Mouse (Mus musculus) heart, embryonic 13.5 days (tissue): Measurements from ENCODE around the gene Ascl2. TPM values are rescaled to one million over a fixed set of nuclear protein-coding genes. Genes with fewer than 3 reads are reported as not detected.

Source experiments
- ATAC-seq: fragments of 200-750 bp; cut with Nextera tagmentation; 2 replicates; pipeline ENCODE4 v1.8.0; 2017; ENCODE audit warnings: moderate TSS enrichment; ENCODE audit not compliant: insufficient number of reproducible peaks, low FRiP score, low TSS enrichment; ENCODE audit errors: extremely low read depth
- H3K27ac ChIP-seq: fragments of 300-500 bp; sonication (generic); replicated peaks from 2 replicates; pipeline ENCODE4 v1.5.1; 2015; ENCODE audit warnings: moderate library complexity, mild to moderate bottlenecking, inconsistent platforms
- H3K27me3 ChIP-seq: fragments of 300-500 bp; sonication (generic); replicated peaks from 2 replicates; pipeline ENCODE4 v1.6.1; 2015; ENCODE audit warnings: mild to moderate bottlenecking, inconsistent platforms
- H3K36me3 ChIP-seq: fragments of 300-500 bp; sonication (generic); 2 replicates; pipeline ENCODE4 v1.6.1; 2015; ENCODE audit warnings: mild to moderate bottlenecking, inconsistent platforms
- H3K4me1 ChIP-seq: fragments of 300-500 bp; sonication (generic); 2 replicates; pipeline ENCODE4 v1.6.1; 2015; ENCODE audit warnings: inconsistent platforms
- H3K4me2 ChIP-seq: fragments of 300-500 bp; sonication (generic); 2 replicates; pipeline ENCODE4 v1.6.1; 2015; ENCODE audit warnings: inconsistent platforms, mild to moderate bottlenecking, moderate library complexity
- H3K4me3 ChIP-seq: fragments of 300-500 bp; sonication (generic); 2 replicates; pipeline ENCODE4 v1.5.1; 2015; ENCODE audit warnings: moderate library complexity, mild to moderate bottlenecking, inconsistent platforms
- H3K9ac ChIP-seq: fragments of 300-500 bp; sonication (generic); 2 replicates; pipeline ENCODE4 v1.6.1; 2015; ENCODE audit warnings: inconsistent platforms, mild to moderate bottlenecking, moderate library complexity
- H3K9me3 ChIP-seq: fragments of 300-500 bp; sonication (generic); 2 replicates; pipeline ENCODE4 v1.6.1; 2016; ENCODE audit warnings: inconsistent platforms
- WGBS: fragments of 180-500 bp; shearing (Covaris S2); methylation state at CpG from one replicate; pipeline ENCODE4 v1.1.7; 2015; ENCODE audit warnings: mixed read lengths; 5-methylcytosine and 5-hydroxymethylcytosine counted together
- polyA plus RNA-seq: library from polyadenylated mRNA; unstranded; fragments of >200 nt; fragmentation: Nextera tagmentation; extraction: Ambion mirVana; gene quantifications from 2 replicates; pipeline ENCODE4 v1.2.1, GENCODE M21; 2015

Gene Ascl2
- polyA plus RNA-seq, 1 experiment from 2014 or later = 0.52 TPM

- ATAC-seq = no peak
- no peak overlapping the region for H3K9ac ChIP-seq
- H3K4me3 ChIP-seq = no peak overlapping the region
- H3K36me3 ChIP-seq = no peaks in the 10 kb centered on the region
- H3K4me1 ChIP-seq = peaks cover 24% of the 10 kb centered on the region
- no peaks in the 10 kb centered on the region for H3K9me3 ChIP-seq
- H3K27ac ChIP-seq = no peak overlapping the region
- 66% methylated on average over 2 of the region's 2 CpGs for WGBS
- H3K27me3 ChIP-seq = no peaks in the 10 kb centered on the region
- H3K4me2 ChIP-seq = no peak overlapping the region
Measured at GRCm38 (mm10) chr7:142996998-142997397, 27.9 kb upstream of the Ascl2 start.

- no peak overlapping the region for H3K9ac ChIP-seq
- no peaks in the 10 kb centered on the region for H3K9me3 ChIP-seq
- no peaks in the 10 kb centered on the region; the same call in 1 of the 2 replicates for H3K27me3 ChIP-seq
- no peaks in the 10 kb centered on the region for H3K36me3 ChIP-seq
- H3K4me3 ChIP-seq = no peak overlapping the region
- no peak overlapping the region for H3K4me2 ChIP-seq
- peaks cover 20% of the 10 kb centered on the region for H3K4me1 ChIP-seq
- no peak for ATAC-seq
- 54% methylated on average over 3 of the region's 3 CpGs for WGBS
- H3K27ac ChIP-seq = no peak overlapping the region
Measured at GRCm38 (mm10) chr7:142995630-142996338, 26.7 kb upstream of the Ascl2 start.

- H3K4me2 ChIP-seq = no peak overlapping the region
- H3K27ac ChIP-seq = no peak overlapping the region
- H3K36me3 ChIP-seq = no peaks in the 10 kb centered on the region
- H3K4me1 ChIP-seq = peaks cover 24% of the 10 kb centered on the region
- no peaks in the 10 kb centered on the region for H3K9me3 ChIP-seq
- no peak for ATAC-seq
- H3K27me3 ChIP-seq = no peaks in the 10 kb centered on the region; the same call in 1 of the 2 replicates
- no peak overlapping the region for H3K4me3 ChIP-seq
- no peak overlapping the region for H3K9ac ChIP-seq
Measured at GRCm38 (mm10) chr7:142995004-142995403, 25.9 kb upstream of the Ascl2 start.

GRCm38 (mm10) chr7:142987718-142988117 is 18.7 kb upstream of the Ascl2 start:
- Histone ChIP-seq H3K4me1 (peaks cover 12% of the 10 kb centered on the region), H3K4me3 (no peak overlapping the region), H3K9me3 (no peaks in the 10 kb centered on the region), H3K4me2 (no peak overlapping the region), H3K27me3 (peaks cover 27% of the 10 kb centered on the region), H3K36me3 (no peaks in the 10 kb centered on the region), H3K27ac (no peak overlapping the region), H3K9ac (no peak overlapping the region)
- 54% methylated on average over 3 of the region's 3 CpGs for WGBS
- ATAC-seq = no peak

- WGBS = 85% methylated on average over 4 of the region's 4 CpGs
- no peak overlapping the region for H3K27ac ChIP-seq
- no peak overlapping the region for H3K9ac ChIP-seq
- H3K9me3 ChIP-seq = no peaks in the 10 kb centered on the region
- H3K4me3 ChIP-seq = no peak overlapping the region
- ATAC-seq = no peak
- H3K4me1 ChIP-seq = peaks cover 10% of the 10 kb centered on the region
- H3K4me2 ChIP-seq = no peak overlapping the region
- no peaks in the 10 kb centered on the region for H3K36me3 ChIP-seq
- H3K27me3 ChIP-seq = peaks cover 27% of the 10 kb centered on the region
Measured at GRCm38 (mm10) chr7:142985146-142985545, 16.1 kb upstream of the Ascl2 start.

GRCm38 (mm10) chr7:142981908-142982307 is 12.8 kb upstream of the Ascl2 start:
- Histone ChIP-seq H3K27me3 (peaks cover 33% of the 10 kb centered on the region), H3K36me3 (no peaks in the 10 kb centered on the region), H3K4me1 (no peaks in the 10 kb centered on the region), H3K9me3 (no peaks in the 10 kb centered on the region), H3K9ac (no peak overlapping the region), H3K4me2 (no peak overlapping the region), H3K27ac (no peak overlapping the region), H3K4me3 (no peak overlapping the region)
- ATAC-seq = no peak
- WGBS = 68% methylated on average over 4 of the region's 4 CpGs

- peaks cover 95% of the 10 kb centered on the region for H3K27me3 ChIP-seq
- no peak overlapping the region for H3K27ac ChIP-seq
- no peak; the same call in 1 of the 2 replicates for ATAC-seq
- H3K4me3 ChIP-seq = peak overlapping the region; percentile 56
- H3K9ac ChIP-seq = peak overlapping the region; percentile 70
- H3K9me3 ChIP-seq = no peaks in the 10 kb centered on the region
- no peaks in the 10 kb centered on the region for H3K36me3 ChIP-seq
- H3K4me2 ChIP-seq = peak overlapping the region; percentile 91
- 1% methylated on average over 89 of the region's 90 CpGs for WGBS
- H3K4me1 ChIP-seq = peaks cover 25% of the 10 kb centered on the region
Measured at GRCm38 (mm10) chr7:142967884-142968808, 918 bp downstream of the Ascl2 start.

GRCm38 (mm10) chr7:142967414-142967883 is 1.6 kb downstream of the Ascl2 start:
- Histone ChIP-seq H3K27ac (no peak overlapping the region), H3K36me3 (no peaks in the 10 kb centered on the region), H3K4me1 (peaks cover 25% of the 10 kb centered on the region), H3K27me3 (peaks cover 100% of the 10 kb centered on the region), H3K9me3 (no peaks in the 10 kb centered on the region), H3K4me2 (peak overlapping the region; percentile 91), H3K4me3 (peak overlapping the region; percentile 56), H3K9ac (peak overlapping the region; percentile 70)
- WGBS = under 1% methylated on average over 36 of the region's 36 CpGs
- ATAC-seq = no peak

GRCm38 (mm10) chr7:142959752-142960151 is 9.3 kb downstream of the Ascl2 start:
- no peak overlapping the region for H3K4me2 ChIP-seq
- no peak overlapping the region for H3K4me3 ChIP-seq
- no peaks in the 10 kb centered on the region for H3K36me3 ChIP-seq
- WGBS = 66% methylated on average over 4 of the region's 4 CpGs
- peaks cover 76% of the 10 kb centered on the region for H3K27me3 ChIP-seq
- no peak overlapping the region for H3K27ac ChIP-seq
- H3K4me1 ChIP-seq = no peaks in the 10 kb centered on the region
- no peak overlapping the region for H3K9ac ChIP-seq
- no peaks in the 10 kb centered on the region for H3K9me3 ChIP-seq
- ATAC-seq = no peak

- Histone ChIP-seq H3K4me2 (no peak overlapping the region), H3K27me3 (peaks cover 73% of the 10 kb centered on the region), H3K27ac (no peak overlapping the region), H3K4me3 (no peak overlapping the region), H3K9me3 (no peaks in the 10 kb centered on the region), H3K9ac (no peak overlapping the region), H3K36me3 (no peaks in the 10 kb centered on the region), H3K4me1 (no peaks in the 10 kb centered on the region)
- 90% methylated on average over 1 of the region's 1 CpGs for WGBS
- ATAC-seq = no peak
Measured at GRCm38 (mm10) chr7:142958817-142959216, 10.2 kb downstream of the Ascl2 start.

- ATAC-seq = no peak
- Histone ChIP-seq H3K36me3 (no peaks in the 10 kb centered on the region), H3K4me3 (no peak overlapping the region), H3K27ac (no peak overlapping the region), H3K9me3 (no peaks in the 10 kb centered on the region), H3K4me2 (no peak overlapping the region), H3K27me3 (peaks cover 46% of the 10 kb centered on the region), H3K4me1 (no peaks in the 10 kb centered on the region), H3K9ac (no peak overlapping the region)
- WGBS = 71% methylated on average over 2 of the region's 2 CpGs
Measured at GRCm38 (mm10) chr7:142956018-142956417, 13.0 kb downstream of the Ascl2 start.
